Mouse (Mus musculus): Measurements from ENCODE around the gene Parp9.
"Not testable (repeated sequence)": the region's sequence is repeated elsewhere in the genome, so short reads cannot be mapped to it uniquely, and the experiment has no call there.

Gene Parp9

GRCm38 (mm10) chr16:35993316-35993715 lies 55.0 kb downstream of the Parp9 start:
- DNase-seq (ENCODE audit: low spot score): no peak

GRCm38 (mm10) chr16:35998852-35999251 lies 60.6 kb downstream of the Parp9 start:
- not testable (repeated sequence) for DNase-seq (ENCODE audit: low spot score)

DNA sequence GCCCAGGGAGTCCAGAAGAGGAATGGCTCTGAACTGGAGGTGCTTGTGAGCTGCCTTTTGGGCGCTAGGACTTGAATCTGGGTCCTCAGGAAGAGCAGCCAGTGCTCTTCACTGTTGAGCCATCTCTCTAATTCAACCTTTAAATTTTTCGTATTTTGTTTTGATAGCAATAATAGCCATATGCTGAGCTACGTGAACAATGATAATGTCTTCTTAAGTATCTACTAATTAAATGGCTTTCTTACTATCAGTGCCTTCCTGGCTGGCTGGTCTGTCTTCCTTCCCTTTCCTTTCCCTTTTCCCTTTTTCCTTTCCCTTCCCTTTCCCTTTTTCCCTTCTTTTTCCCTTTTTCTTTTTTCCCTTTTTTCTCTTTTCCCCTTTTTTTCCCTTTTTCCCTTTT lies 70.1 kb downstream of the Parp9 start:
- DNase-seq (ENCODE audit: low spot score): no peak

GRCm38 (mm10) chr16:36016335-36016734 lies 78.1 kb downstream of the Parp9 start:
- no peak for DNase-seq (ENCODE audit: low spot score)

All from retina, embryonic 14.5 days (tissue).